Mouse (Mus musculus) limb, embryonic 13.5 days (tissue): ENCODE data around the gene Trarg1. TPM values are rescaled to one million over a fixed set of nuclear protein-coding genes. Genes with fewer than 3 reads are reported as not detected.

Experiments
- ATAC-seq: fragments of 200-750 bp; cut with Nextera tagmentation; 2 replicates; pipeline ENCODE4 v1.8.0; 2017; ENCODE audit warnings: low read depth, moderate number of reproducible peaks, moderate TSS enrichment; ENCODE audit not compliant: low FRiP score
- H3K27ac ChIP-seq: fragments of 300-500 bp; sonication (generic); 2 replicates; pipeline ENCODE4 v1.5.1; 2015; ENCODE audit warnings: inconsistent platforms, mild to moderate bottlenecking, moderate library complexity
- H3K27me3 ChIP-seq: fragments of 300-500 bp; sonication (generic); 2 replicates; pipeline ENCODE4 v1.6.1; 2015; ENCODE audit warnings: mild to moderate bottlenecking, inconsistent platforms
- H3K36me3 ChIP-seq: fragments of 300-500 bp; sonication (generic); 2 replicates; pipeline ENCODE4 v1.6.1; 2015; ENCODE audit warnings: inconsistent platforms, mild to moderate bottlenecking, moderate library complexity
- H3K4me1 ChIP-seq: fragments of 300-500 bp; sonication (generic); 2 replicates; pipeline ENCODE4 v1.6.1; 2015; ENCODE audit warnings: inconsistent platforms
- H3K4me2 ChIP-seq: fragments of 300-500 bp; sonication (generic); replicated peaks from 2 replicates; pipeline ENCODE4 v1.6.1; 2015; ENCODE audit warnings: inconsistent platforms, mild to moderate bottlenecking, moderate library complexity
- H3K4me3 ChIP-seq: fragments of 300-500 bp; sonication (generic); 2 replicates; pipeline ENCODE4 v1.5.1; 2015; ENCODE audit warnings: moderate library complexity, mild to moderate bottlenecking, inconsistent platforms
- H3K9ac ChIP-seq: fragments of 300-500 bp; sonication (generic); 2 replicates; pipeline ENCODE4 v1.6.1; 2015; ENCODE audit warnings: mild to moderate bottlenecking, inconsistent platforms
- H3K9me3 ChIP-seq: fragments of 300-500 bp; sonication (generic); 2 replicates; pipeline ENCODE4 v1.6.1; 2016; ENCODE audit warnings: inconsistent platforms
- WGBS: fragments of 180-500 bp; shearing (Covaris S2); methylation state at CpG from one replicate; pipeline ENCODE4 v1.1.7; 2015; 5-methylcytosine and 5-hydroxymethylcytosine counted together
- polyA plus RNA-seq: library from polyadenylated mRNA; unstranded; fragments of >200 nt; fragmentation: Nextera tagmentation; extraction: Ambion mirVana; gene quantifications from 2 replicates; pipeline ENCODE4 v1.2.1, GENCODE M21; 2015

Gene Trarg1
- polyA plus RNA-seq, 1 experiment from 2014 or later = 0.37 TPM

DNA sequence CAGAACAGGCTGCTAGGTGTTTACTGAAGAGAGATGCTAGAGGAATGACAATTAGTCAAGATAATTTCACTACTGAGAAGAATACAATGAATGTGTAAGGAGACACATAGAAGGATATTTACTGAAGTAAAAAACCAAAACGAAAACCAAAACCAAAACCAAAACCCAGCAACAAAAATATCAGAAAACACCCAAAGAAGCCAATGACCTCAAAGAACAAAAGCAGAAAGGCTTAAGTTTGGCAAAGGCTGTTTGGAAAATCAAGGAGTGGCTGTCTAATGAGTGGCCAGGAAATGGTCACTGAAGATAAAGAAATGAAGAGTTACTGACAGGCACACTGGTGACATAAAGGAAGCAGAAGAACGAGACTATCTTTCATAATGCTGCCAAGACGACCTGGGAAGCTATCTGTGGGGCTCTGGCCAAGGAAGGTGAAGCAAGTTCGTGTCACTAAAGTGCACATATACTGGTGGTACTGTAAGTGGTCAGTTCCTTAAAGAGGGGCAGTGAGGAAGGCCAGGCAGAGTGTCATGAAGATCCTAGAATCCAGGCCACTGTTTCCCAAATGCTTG, 56.2 kb downstream of the Trarg1 start:
- 71% methylated on average over 4 of the region's 4 CpGs for WGBS
- peaks cover 62% of the 10 kb centered on the region for H3K36me3 ChIP-seq

GRCm38 (mm10) chr11:76739125-76739524, 59.5 kb downstream of the Trarg1 start:
- Histone ChIP-seq H3K27me3 (no peaks in the 10 kb centered on the region), H3K4me2 (no peak overlapping the region), H3K4me3 (no peak overlapping the region), H3K27ac (no peak overlapping the region), H3K4me1 (peaks cover 9% of the 10 kb centered on the region; the same call in 1 of the 2 replicates), H3K9me3 (no peaks in the 10 kb centered on the region), H3K36me3 (peaks cover 55% of the 10 kb centered on the region), H3K9ac (no peak overlapping the region)
- no peak for ATAC-seq
- WGBS = 80% methylated on average over 6 of the region's 6 CpGs

More for the DNA sequence above, 56.2 kb downstream of the Trarg1 start:
- Histone ChIP-seq H3K4me3 (no peak overlapping the region), H3K27ac (no peak overlapping the region), H3K9me3 (no peaks in the 10 kb centered on the region), H3K4me2 (no peak overlapping the region), H3K27me3 (no peaks in the 10 kb centered on the region), H3K4me1 (no peaks in the 10 kb centered on the region), H3K9ac (no peak overlapping the region)
- ATAC-seq = no peak

DNA sequence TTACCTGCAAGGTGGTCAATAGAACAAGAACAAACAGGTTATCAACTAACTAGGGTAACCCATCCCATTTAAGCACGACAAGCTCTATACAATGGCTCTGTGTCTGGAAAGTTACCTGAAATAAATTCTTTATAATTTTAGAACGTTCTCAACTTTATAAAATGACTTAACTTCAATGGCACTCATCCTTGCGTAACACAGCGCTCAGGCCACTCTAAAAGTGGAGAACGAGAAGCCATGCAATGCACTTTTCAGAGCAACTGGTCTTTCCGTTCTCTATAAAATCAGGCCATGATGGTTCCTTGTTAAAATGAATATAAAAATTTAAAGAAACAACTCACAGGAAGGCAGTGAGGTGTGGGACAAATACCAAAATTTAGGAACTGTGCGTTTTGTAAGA, 62.9 kb downstream of the Trarg1 start:
- no peak overlapping the region for H3K27ac ChIP-seq
- H3K9ac ChIP-seq = no peak overlapping the region
- H3K4me2 ChIP-seq = no peak overlapping the region
- no peaks in the 10 kb centered on the region for H3K9me3 ChIP-seq
- ATAC-seq = no peak
- H3K36me3 ChIP-seq = peaks cover 55% of the 10 kb centered on the region
- H3K27me3 ChIP-seq = no peaks in the 10 kb centered on the region
- H3K4me3 ChIP-seq = no peak overlapping the region
- peaks cover 9% of the 10 kb centered on the region; the same call in 1 of the 2 replicates for H3K4me1 ChIP-seq
- 85% methylated on average over 7 of the region's 7 CpGs for WGBS

- no peaks in the 10 kb centered on the region for H3K27me3 ChIP-seq
- H3K9ac ChIP-seq = no peak overlapping the region
- WGBS = 80% methylated on average over 7 of the region's 7 CpGs
- H3K9me3 ChIP-seq = no peaks in the 10 kb centered on the region
- no peak overlapping the region for H3K27ac ChIP-seq
- peaks cover 66% of the 10 kb centered on the region for H3K36me3 ChIP-seq
- no peak overlapping the region for H3K4me2 ChIP-seq
- no peak for ATAC-seq
- H3K4me3 ChIP-seq = no peak overlapping the region
- peaks cover 9% of the 10 kb centered on the region; the same call in 1 of the 2 replicates for H3K4me1 ChIP-seq
Observed at GRCm38 (mm10) chr11:76744550-76744949, 64.9 kb downstream of the Trarg1 start.

GRCm38 (mm10) chr11:76745921-76746320, 66.3 kb downstream of the Trarg1 start:
- Histone ChIP-seq H3K9me3 (no peaks in the 10 kb centered on the region), H3K27me3 (no peaks in the 10 kb centered on the region), H3K4me3 (no peak overlapping the region), H3K4me2 (no peak overlapping the region), H3K9ac (no peak overlapping the region), H3K27ac (no peak overlapping the region), H3K4me1 (peaks cover 9% of the 10 kb centered on the region; the same call in 1 of the 2 replicates), H3K36me3 (peaks cover 73% of the 10 kb centered on the region)
- 91% methylated on average over 1 of the region's 1 CpGs for WGBS
- ATAC-seq = no peak

Other genes with a start within 250 kb of the Trarg1 start
- 37.5 and 38.0 TPM in 2 replicates for gene Abr, start 57.5 kb upstream of the Trarg1 start, polyA plus RNA-seq
- gene Bhlha9, start 7.3 kb upstream of the Trarg1 start, polyA plus RNA-seq = 5.0 and 6.5 TPM in 2 replicates
- gene Gosr1, start 83.8 kb downstream of the Trarg1 start, polyA plus RNA-seq = 22.3 and 24.0 TPM in 2 replicates
- 9.8 and 10.3 TPM in 2 replicates for gene Cpd, start 167.2 kb downstream of the Trarg1 start, polyA plus RNA-seq
- not detected in 2 replicates for gene Tmigd1, start 222.4 kb downstream of the Trarg1 start, polyA plus RNA-seq
- gene Blmh, start 245.0 kb downstream of the Trarg1 start, polyA plus RNA-seq = 185 and 190 TPM in 2 replicates